9 mouse cellular contexts compared by ENCODE assay signal in the genomic region with DNA sequence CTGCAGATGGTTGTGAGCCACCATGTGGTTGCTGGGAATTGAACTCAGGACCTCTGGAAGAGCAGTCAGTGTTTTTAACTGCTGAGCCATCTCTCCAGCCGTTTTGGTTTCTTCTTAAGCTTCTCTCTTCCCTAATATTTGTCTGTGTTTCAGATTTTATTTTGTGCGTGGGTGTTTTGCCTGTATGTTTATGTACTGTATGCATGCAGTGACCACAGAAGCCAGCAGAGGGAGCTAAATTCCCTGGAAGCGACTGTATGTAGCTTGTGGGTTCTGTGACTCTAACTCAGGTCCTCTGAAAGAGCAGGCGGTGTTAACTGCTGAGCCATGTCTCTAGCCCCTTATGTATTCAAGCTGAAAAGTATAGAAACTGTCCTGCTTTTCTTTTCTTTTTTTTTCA. TPM values are rescaled to one million over a fixed set of nuclear protein-coding genes. Genes with fewer than 3 reads are reported as not detected.
DNase-seq lines count a peak whose midpoint lies in the region; ATAC-seq and TF ChIP-seq lines count a peak whose summit lies in the region.
"Had no signal": no experiment of that assay in that cellular context is flagged by ENCODE, and none has a peak within 500 bp of the region (broad histone marks: within the 10 kb centered on the region; RNA-seq: fewer than 3 reads in every experiment).

No protein-coding gene starts in this region.

- no peak overlapping the region for H3K27ac ChIP-seq in hindbrain, postnatal 0 days
- no peak overlapping the region for H3K27ac ChIP-seq in hindbrain, embryonic 14.5 days
- no peak overlapping the region for H3K27ac ChIP-seq in hindbrain, embryonic 12.5 days
- H3K27ac ChIP-seq: embryonic facial prominence, embryonic 13.5 days had no signal

- H3K4me2 ChIP-seq in hindbrain, postnatal 0 days (ENCODE audit: low read depth, low read length) = no peak overlapping the region
- H3K4me2 ChIP-seq in hindbrain, embryonic 14.5 days (replicated peaks) = no peak overlapping the region
- H3K4me2 ChIP-seq in hindbrain, embryonic 12.5 days (replicated peaks) = no peak overlapping the region
- H3K4me2 ChIP-seq: embryonic facial prominence, embryonic 13.5 days had no signal

- no peaks in the 10 kb centered on the region for H3K36me3 ChIP-seq in hindbrain, postnatal 0 days (ENCODE audit: insufficient read depth, low read length)
- H3K36me3 ChIP-seq in hindbrain, embryonic 14.5 days (replicated peaks; ENCODE audit: control insufficient read depth, insufficient read depth) = no peaks in the 10 kb centered on the region
- no peaks in the 10 kb centered on the region for H3K36me3 ChIP-seq in C2C12 (ENCODE audit: control insufficient read depth, insufficient read depth)
- no peaks in the 10 kb centered on the region for H3K36me3 ChIP-seq in hindbrain, embryonic 12.5 days
- H3K36me3 ChIP-seq: embryonic facial prominence, embryonic 13.5 days had no signal

- TF ChIP-seq CTCF in hindbrain, postnatal 0 days (IDR thresholded peaks at IDR 0.05; ENCODE audit: low read depth) = peak; percentile 64
- TF ChIP-seq CTCF in C2C12 (IDR thresholded peaks at IDR 0.05; ENCODE audit: control insufficient read depth, insufficient read depth, insufficient read length) = peak; percentile 43
- peak; percentile 80 for TF ChIP-seq CTCF in Patski (IDR thresholded peaks at IDR 0.05)

- CTCF ChIA-PET in Patski (lab: Charles Lee) = interaction anchor here (0.8 to 5.5 kb wide), 21 partner anchors 8 to 88 kb away, joined by 3 to 37 read pairs (median 5); no protein-coding TSS in a partner anchor

- no peak overlapping the region for H3K4me3 ChIP-seq in hindbrain, postnatal 0 days (ENCODE audit: low read length)
- no peak overlapping the region for H3K4me3 ChIP-seq in hindbrain, embryonic 14.5 days (replicated peaks; ENCODE audit: low read length)
- no peak overlapping the region for H3K4me3 ChIP-seq in C2C12 (ENCODE audit: insufficient read depth, poor library complexity, severe bottlenecking)
- H3K4me3 ChIP-seq in hindbrain, embryonic 12.5 days = no peak overlapping the region
- H3K4me3 ChIP-seq: embryonic facial prominence, embryonic 13.5 days had no signal

- H3K79me3 ChIP-seq in C2C12 (ENCODE audit: low read depth) = peaks cover 11% of the 10 kb centered on the region

- H3K27me3 ChIP-seq in hindbrain, postnatal 0 days (ENCODE audit: insufficient read depth, low read length) = peaks cover 14% of the 10 kb centered on the region; the same call in 1 of the 2 replicates
- peaks cover 22% of the 10 kb centered on the region for H3K27me3 ChIP-seq in hindbrain, embryonic 14.5 days (ENCODE audit: control insufficient read depth, insufficient read depth, low read length)
- no peaks in the 10 kb centered on the region for H3K27me3 ChIP-seq in C2C12 (ENCODE audit: control insufficient read depth, insufficient read depth, insufficient read length)
- H3K27me3 ChIP-seq in Patski = no peaks in the 10 kb centered on the region
- peaks cover 18% of the 10 kb centered on the region for H3K27me3 ChIP-seq in hindbrain, embryonic 12.5 days
- H3K27me3 ChIP-seq: embryonic facial prominence, embryonic 13.5 days had no signal

- peaks cover 10% of the 10 kb centered on the region; the same call in 1 of the 2 replicates for H3K4me1 ChIP-seq in hindbrain, postnatal 0 days (ENCODE audit: insufficient read depth, low read length)
- H3K4me1 ChIP-seq in hindbrain, embryonic 14.5 days (replicated peaks; ENCODE audit: control insufficient read depth, insufficient read depth, low read length) = peaks cover 9% of the 10 kb centered on the region; the same call in 1 of the 2 replicates
- H3K4me1 ChIP-seq in hindbrain, embryonic 12.5 days = peaks cover 12% of the 10 kb centered on the region

- WGBS in hindbrain, postnatal 0 days = 65% methylated on average over 4 of the region's 4 CpGs
- WGBS in hindbrain, embryonic 14.5 days = 60% methylated on average over 4 of the region's 4 CpGs
- WGBS in hindbrain, embryonic 12.5 days = 66% methylated on average over 4 of the region's 4 CpGs

- H3K9ac ChIP-seq in hindbrain, postnatal 0 days (replicated peaks; ENCODE audit: low read length) = no peak overlapping the region
- H3K9ac ChIP-seq in hindbrain, embryonic 14.5 days = no peak overlapping the region
- H3K9ac ChIP-seq in hindbrain, embryonic 12.5 days = no peak overlapping the region
- H3K9ac ChIP-seq: embryonic facial prominence, embryonic 13.5 days had no signal

- peak; percentile 62 for DNase-seq in hindbrain, postnatal 0 days (ENCODE audit: low spot score)
- no peak for DNase-seq in hindbrain, embryonic 14.5 days (ENCODE audit: low spot score)
- no peak for DNase-seq in Patski (ENCODE audit: low read depth, low spot score)
- DNase-seq in mesoderm, embryonic 11.5 days (ENCODE audit: low read depth, low spot score) = peak; percentile 60
- no peak for DNase-seq in left cerebral cortex, adult 8-10 months (ENCODE audit: low spot score in 2 of 2)
- DNase-seq in frontal cortex, postnatal 25 days (ENCODE audit: low spot score in 2 of 2) = no peak

- in situ Hi-C loops in Patski (cut with MboI; ENCODE audit: low pct_unique_long_range_greater_than_20kb) = no loop called here

- no peak overlapping the region for H3ac ChIP-seq in C2C12 (ENCODE audit: control insufficient read depth, insufficient read length, low read depth)

- no peaks in the 10 kb centered on the region for H3K9me3 ChIP-seq in hindbrain, postnatal 0 days (ENCODE audit: low read length)
- no peaks in the 10 kb centered on the region for H3K9me3 ChIP-seq in hindbrain, embryonic 14.5 days (ENCODE audit: control insufficient read depth, low read length)
- peaks cover 3% of the 10 kb centered on the region for H3K9me3 ChIP-seq in hindbrain, embryonic 12.5 days (replicated peaks)
- H3K9me3 ChIP-seq: embryonic facial prominence, embryonic 13.5 days had no signal

- POLR2A ChIA-PET in Patski (lab: Charles Lee) = no interaction called here

- no peak for ATAC-seq in hindbrain, postnatal 0 days
- no peak for ATAC-seq in hindbrain, embryonic 14.5 days (ENCODE audit: low FRiP score)
- no peak for ATAC-seq in Patski
- ATAC-seq in hindbrain, embryonic 12.5 days (ENCODE audit: low FRiP score) = no peak

- peaks cover 12% of the 10 kb centered on the region for H3K79me2 ChIP-seq in C2C12 (ENCODE audit: control insufficient read depth, insufficient read depth)

TF ChIP-seq in C2C12, 6 proteins besides CTCF, POLR2A, EP300 and RAD21:
- TF ChIP-seq FOSL1 (IDR thresholded peaks at IDR 0.05; ENCODE audit: insufficient read depth, low read length, poor library complexity, severe bottlenecking) (no peak), MYOG (IDR thresholded peaks at IDR 0.05; ENCODE audit: control insufficient read depth, extremely low read depth, insufficient read length) (no peak), USF1 (IDR thresholded peaks at IDR 0.05; ENCODE audit: low read depth) (no peak), MAX (IDR thresholded peaks at IDR 0.05) (no peak), MYOD1 (IDR thresholded peaks at IDR 0.05; ENCODE audit: control insufficient read depth, insufficient read length, low read depth) (no peak), CEBPB (IDR thresholded peaks at IDR 0.05; ENCODE audit: low read depth) (no peak)
TF ChIP-seq in C2C12: peak in this region for 0.

RNA-seq across cellular contexts. Expression of a gene that starts 3.4 kb away (rescaled TPM):
- total RNA-seq in hindbrain, postnatal 0 days (2014; rRNA removed) = 43.8 and 58.3 TPM in 2 replicates
- polyA plus RNA-seq in hindbrain, postnatal 0 days (2015; fragmentation: Nextera tagmentation; extraction: Ambion mirVana) = 24.0 and 24.2 TPM in 2 replicates
- 21.7 and 24.2 TPM in 2 replicates for polyA plus RNA-seq in hindbrain, embryonic 14.5 days (2014; fragmentation: Nextera tagmentation; extraction: Ambion mirVana)
- polyA plus RNA-seq in C2C12 (2012; fragmentation: generic; extraction: Trizol) (976 TPM), Patski (2021) (210 TPM)
- 10 to 100 TPM; 41.1 to 59.7 (median 56.5) TPM for total RNA-seq in left cerebral cortex, adult 8-10 months (2022)
- 59.6 and 72.4 TPM in 2 replicates for polyA plus RNA-seq in hindbrain, embryonic 12.5 days (2016; fragmentation: Nextera tagmentation; extraction: Ambion mirVana)

RNA-seq across cellular contexts. Expression of a gene that starts 28.7 kb away (rescaled TPM):
- 62.6 and 70.9 TPM in 2 replicates for total RNA-seq in hindbrain, postnatal 0 days (2014; rRNA removed)
- 50.0 and 53.5 TPM in 2 replicates for polyA plus RNA-seq in hindbrain, postnatal 0 days (2015; fragmentation: Nextera tagmentation; extraction: Ambion mirVana)
- polyA plus RNA-seq in hindbrain, embryonic 14.5 days (2014; fragmentation: Nextera tagmentation; extraction: Ambion mirVana) = 77.9 and 79.5 TPM in 2 replicates
- polyA plus RNA-seq in C2C12 (2012; fragmentation: generic; extraction: Trizol) (1.3 TPM), Patski (2021) (0.76 TPM)
- total RNA-seq in left cerebral cortex, adult 8-10 months (2022) = 1 to 10 TPM in 3 of 4 experiments, under 1 TPM in 1; 0.73 to 1.5 (median 1.2) TPM
- polyA plus RNA-seq in hindbrain, embryonic 12.5 days (2016; fragmentation: Nextera tagmentation; extraction: Ambion mirVana) = 23.3 and 35.6 TPM in 2 replicates

RNA-seq across cellular contexts. Expression of a gene that starts 48.1 kb away (rescaled TPM):
- 4.3 and 10.5 TPM in 2 replicates for total RNA-seq in hindbrain, postnatal 0 days (2014; rRNA removed)
- 4.5 and 6.4 TPM in 2 replicates for polyA plus RNA-seq in hindbrain, postnatal 0 days (2015; fragmentation: Nextera tagmentation; extraction: Ambion mirVana)
- polyA plus RNA-seq in hindbrain, embryonic 14.5 days (2014; fragmentation: Nextera tagmentation; extraction: Ambion mirVana) = 3.7 and 4.0 TPM in 2 replicates
- 49.0 TPM for polyA plus RNA-seq in C2C12 (2012; fragmentation: generic; extraction: Trizol)
- 23.7 TPM for polyA plus RNA-seq in Patski (2021)
- under 1 TPM in 2 of 4 experiments, not detected in 2; 0.74 to 0.95 TPM for total RNA-seq in left cerebral cortex, adult 8-10 months (2022)
- polyA plus RNA-seq in hindbrain, embryonic 12.5 days (2016; fragmentation: Nextera tagmentation; extraction: Ambion mirVana) = 24.1 and 29.2 TPM in 2 replicates

Comparison
In these comparisons a context has a peak if more than half of its experiments do, and no peak if none do; other contexts are left out.
1. DNase-seq: peak in hindbrain, postnatal 0 days (single experiment) and mesoderm, embryonic 11.5 days (single experiment); none in hindbrain, embryonic 14.5 days (single experiment), Patski (single experiment), left cerebral cortex, adult 8-10 months (0 of 2) and frontal cortex, postnatal 25 days (0 of 2).
2. RNA of a gene that starts 28.7 kb away (polyA plus RNA-seq): 77.9 to 79.5 TPM in hindbrain, embryonic 14.5 days, 50.0 to 53.5 TPM in hindbrain, postnatal 0 days and 23.3 to 35.6 TPM in hindbrain, embryonic 12.5 days; 1.3 TPM in C2C12 (single experiment) and 0.76 TPM in Patski (single experiment); every median in the first group is over 10 times any median in the second.
3. Peak in every context shown above with its lines, with median percentiles within 50 percentile points of each other: CTCF ChIP-seq.